Mouse (Mus musculus) stomach, postnatal 0 days (tissue): ENCODE measurements at regions not wholly inside any gene's neighbourhood (a gene's known extent, or its start where the extent isn't known, plus 50 kb on each side); places are given as distances from the start of the nearest gene placed in this dataset.

Experiments used
- CTCF ChIP-seq: IDR thresholded peaks from 2 replicates; pipeline ENCODE4 v1.5.1; 2016; ENCODE audit warnings: antibody characterized with exemption, low read depth, mild to moderate bottlenecking, moderate library complexity
- EP300 ChIP-seq: optimal IDR thresholded peaks from 2 replicates; pipeline ENCODE3; 2016; ENCODE audit warnings: antibody characterized with exemption

DNA sequence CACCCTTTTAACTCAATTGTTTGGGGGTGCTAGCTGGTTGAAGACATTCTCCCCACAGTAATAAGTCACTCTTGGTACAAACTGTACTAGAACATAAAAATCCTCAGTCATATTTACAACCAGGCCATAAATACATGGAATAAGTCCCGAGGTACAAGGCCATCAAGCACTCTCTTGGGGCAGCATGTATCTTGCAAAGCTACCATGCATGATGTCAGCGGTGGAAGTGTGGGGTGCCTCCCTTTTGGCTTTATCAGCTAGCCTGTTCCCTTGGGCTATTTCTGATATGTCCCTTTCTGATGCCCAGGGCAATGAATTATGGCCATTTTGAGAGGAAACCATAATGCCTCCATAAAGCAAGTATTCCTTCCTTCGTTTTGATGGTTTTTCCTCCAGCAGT, 159.8 kb upstream of the Ddhd1 start:
- no peak for TF ChIP-seq EP300
- no peak for TF ChIP-seq CTCF
